Mouse (Mus musculus) brain, adult 2 months (tissue): ENCODE measurements around the gene C1qtnf5.

Source experiments
- DNase-seq: peaks from one replicate; pipeline ENCODE4 v3.0.0; 2011; ENCODE audit warnings: low read depth, low spot score

Gene C1qtnf5

DNA sequence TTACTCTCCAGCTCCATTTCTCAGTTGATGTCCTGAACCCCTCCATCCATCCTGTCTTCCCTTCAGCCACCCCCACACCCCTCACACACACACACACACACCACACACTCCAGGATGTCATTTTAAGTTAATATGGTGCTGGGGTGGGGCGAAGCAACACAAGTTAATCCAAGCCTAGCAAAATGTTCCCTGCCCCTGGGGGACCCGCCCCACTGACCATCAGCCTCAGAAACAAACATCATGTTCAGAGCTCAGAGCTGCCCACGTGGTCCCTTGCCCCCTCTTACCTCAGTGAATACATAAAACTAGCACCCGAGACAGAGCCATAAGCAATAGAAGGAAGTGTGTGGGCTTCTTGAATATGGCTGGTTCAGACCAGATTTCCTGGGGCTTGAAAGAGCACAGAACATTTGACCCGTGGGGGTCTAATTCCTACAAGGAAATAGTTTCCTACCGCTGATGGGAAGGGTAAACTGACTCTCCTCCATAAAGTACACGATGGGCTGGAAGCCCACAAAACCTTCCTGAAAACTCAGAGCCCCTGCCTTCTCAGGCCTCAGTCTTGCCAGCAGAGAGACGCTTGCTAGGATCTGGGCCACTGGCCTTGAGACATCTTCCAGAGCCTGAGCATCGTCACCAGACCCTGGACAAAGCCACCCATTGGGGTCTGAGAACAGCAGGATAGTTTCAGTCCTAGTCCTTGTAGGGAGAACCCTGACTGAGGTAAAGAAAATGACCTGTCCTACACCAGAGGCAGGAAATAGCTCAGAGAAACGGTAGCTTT is 26.9 kb upstream of the C1qtnf5 start:
- no peak for DNase-seq

DNA sequence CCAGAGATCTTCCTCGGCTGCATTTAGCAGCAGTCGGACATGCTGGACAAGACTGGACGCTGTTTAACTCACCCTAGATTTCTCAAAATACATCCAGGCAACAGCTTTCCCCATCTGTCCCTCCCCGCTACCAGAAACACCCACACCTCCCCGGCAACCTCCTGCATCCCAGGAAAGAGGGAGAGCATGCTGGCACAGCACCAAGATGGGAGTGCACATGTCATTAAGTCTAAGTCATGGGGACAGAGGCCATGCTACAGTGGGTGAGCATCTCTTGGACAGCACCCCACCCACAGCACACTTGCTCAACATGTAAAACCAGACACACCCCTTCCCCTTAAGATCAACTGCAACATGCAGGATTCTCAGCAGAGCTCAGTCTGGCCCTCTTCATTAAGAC is 26.1 kb upstream of the C1qtnf5 start:
- DNase-seq: peak; percentile 82

DNA sequence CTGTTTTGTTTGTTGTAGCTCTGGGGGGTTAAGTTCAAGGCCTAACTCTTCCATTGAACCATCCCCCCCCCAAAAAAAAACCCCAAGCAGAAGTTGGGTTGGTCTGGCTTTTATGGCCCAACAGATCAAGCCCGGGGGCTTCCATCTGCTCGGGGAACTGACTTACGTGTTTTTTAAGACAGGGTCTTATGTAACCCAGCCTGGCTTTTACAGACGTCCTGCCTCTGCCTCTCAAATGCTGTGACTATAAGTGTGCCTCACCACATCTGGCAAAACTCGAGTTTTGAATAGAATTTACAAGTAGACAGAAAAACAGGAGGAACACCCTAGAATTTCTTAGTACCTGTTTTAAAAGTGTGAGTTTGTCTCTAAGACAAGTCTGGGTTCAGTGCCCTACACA is 25.5 kb upstream of the C1qtnf5 start:
- no peak for DNase-seq

DNA sequence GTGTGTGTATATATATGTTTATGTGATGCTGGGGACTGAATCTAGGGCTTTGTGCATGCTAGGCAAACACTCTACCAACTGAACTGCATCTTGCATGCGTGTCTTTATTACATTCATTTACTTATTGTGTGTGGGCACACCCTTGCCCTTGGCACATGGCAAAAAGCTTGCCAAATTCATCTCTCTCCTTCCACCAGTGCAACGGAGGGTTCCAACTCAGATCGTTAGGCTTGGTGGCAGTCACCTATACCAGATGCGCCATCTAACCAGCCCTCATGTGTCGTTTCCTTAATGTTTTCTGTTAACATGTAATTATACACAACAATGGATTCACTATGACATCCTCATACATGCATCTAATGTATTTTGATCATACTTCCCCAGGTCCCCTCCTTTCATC is 24.8 kb upstream of the C1qtnf5 start:
- DNase-seq: no peak

DNA sequence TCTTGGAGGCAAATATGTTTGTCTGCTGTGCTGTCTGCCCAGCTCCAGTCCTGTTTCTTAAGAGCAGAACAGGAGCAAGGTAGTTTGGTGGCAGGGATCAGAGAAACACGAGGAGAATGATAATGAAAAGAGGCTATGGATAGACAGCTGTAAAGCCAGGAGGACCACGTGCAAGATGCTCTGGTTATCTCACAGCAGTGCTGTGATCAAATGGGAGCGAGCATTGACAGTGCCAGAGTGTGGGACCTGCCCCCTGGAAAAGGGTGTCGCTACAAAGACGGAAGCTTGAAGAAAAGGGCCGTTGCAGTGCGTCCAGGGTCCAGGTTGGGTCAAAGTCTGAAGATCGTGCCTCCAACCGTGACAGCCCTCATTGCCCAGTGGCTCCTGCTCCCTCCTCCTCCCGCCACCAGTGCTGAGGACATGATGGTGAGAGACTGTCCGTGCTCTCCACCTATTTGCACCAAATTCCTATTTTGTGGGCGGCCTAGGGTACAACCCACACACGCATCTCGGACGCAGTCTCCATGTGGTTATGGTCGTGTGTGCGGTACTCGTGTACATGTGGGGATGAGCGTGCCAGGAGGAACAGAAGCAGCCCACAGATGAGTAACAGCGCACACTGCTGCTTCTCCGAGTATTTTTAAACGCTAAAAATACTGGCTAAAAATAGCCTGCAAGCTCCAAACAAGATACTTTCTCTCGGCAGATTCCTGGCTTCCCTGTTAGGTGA is 23.5 kb upstream of the C1qtnf5 start:
- peak; percentile 94 for DNase-seq

DNA sequence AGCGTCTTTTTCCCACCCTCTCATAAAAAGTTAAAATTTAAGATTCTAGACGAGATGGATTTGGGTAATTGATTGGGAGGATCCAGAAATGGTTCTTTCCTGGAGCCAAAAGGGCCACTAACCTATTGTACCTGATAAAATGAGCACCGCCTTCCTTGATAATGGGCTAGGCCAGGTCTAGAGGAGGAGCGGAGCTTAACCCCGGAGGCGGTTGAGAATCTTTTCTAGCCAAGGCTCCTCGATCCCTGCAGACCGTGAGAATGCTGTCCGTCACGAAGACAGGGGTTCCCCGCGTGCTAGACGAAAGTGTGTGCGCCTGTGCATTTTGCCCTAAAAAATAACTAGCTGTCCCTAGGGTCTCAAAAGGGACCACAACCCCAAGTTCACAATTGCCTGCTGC is 22.8 kb upstream of the C1qtnf5 start:
- DNase-seq: peak; percentile 32

DNA sequence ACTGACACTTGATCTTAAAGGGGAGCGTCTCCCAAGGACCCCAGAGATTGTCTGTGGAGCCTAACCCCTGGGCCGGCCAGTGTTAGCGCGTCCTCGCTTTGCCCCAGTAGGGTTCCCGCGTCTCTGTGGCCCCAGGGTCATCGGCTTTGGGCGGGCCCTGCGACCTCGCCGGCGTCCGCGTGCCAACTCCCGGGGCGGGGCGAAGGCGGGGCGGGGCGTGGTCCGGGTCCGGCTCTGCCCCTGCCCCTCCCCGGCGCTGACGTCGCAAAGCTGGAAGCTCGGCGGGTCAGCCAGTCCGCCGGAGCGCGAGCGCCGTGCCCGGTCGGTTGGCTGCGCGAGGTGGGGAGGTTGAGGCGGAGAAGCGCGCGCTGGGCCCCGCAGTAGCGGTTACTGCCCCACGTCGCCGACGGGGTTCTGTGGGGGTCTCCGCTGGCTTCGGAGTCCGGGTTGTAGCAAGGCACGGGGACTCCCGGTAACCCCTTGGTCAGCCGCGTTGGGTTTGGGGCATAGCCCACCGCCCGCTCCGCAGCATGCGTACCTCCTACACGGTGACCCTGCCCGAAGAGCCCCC is 22.3 kb upstream of the C1qtnf5 start:
- DNase-seq: peak; percentile 96

DNA sequence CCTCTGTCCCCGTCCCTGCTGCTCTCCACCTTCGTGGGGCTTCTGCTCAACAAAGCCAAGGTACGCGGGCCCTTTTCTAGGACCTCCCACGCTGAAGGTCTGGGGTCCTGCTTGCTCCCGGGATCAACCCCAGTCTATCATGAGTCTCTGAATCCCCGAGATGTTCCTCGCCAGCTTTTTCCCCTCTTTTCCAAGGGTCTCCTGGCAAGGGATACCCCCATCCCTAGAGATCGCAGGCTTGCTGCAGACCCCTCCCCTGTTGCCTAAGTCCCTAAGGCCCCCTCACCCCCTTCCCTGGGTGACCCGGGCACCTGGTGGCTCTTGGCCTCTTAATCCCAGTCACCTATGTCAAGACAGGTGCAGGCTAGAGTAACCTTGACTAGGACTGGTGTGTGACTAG is 21.8 kb upstream of the C1qtnf5 start:
- no peak for DNase-seq

DNA sequence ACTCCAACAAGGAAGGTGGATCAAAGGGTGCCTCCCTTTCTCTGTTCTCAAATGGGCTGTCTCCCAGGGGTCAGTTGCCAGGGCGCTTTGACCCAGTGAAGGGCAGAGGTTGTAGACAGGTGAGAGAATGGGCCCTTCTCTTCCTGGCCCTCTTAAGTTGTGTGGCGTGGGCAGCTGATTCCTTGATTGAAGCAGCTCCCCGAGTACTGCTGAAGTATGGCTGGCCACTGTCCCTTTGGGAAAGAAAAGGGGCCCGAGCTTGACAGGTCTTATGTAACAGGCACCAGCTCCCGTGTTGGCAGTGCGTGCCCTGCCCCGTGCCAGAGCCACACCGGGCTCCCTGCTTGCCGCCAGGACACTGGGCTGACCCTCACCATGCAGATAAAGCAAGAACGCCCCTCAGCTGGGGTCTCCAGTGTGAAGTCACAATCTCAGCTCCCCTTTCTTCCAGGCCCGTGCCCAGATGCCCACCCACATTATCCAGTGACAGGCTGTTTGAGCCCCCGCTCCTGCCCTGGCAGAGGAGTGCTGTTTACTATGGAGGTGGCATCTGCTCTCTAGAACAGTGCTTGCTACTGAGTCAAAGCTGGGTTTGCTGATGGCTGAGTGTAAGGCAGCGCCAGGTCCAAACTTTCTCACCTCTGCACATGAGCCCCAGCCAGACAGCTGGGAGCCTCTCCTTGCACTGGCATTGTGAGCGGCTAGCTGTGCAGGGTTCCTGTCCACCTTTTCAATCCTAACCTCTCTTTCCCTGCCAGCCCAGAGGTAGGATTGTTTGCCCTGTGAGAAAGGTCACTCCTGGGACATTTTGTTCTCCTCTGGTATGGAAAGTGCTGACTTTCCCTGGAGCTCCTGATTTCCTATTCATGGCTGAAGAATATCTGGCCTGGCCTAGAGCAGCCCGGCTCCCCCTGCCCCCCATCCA is 21.0 kb upstream of the C1qtnf5 start:
- DNase-seq: peak; percentile 92

DNA sequence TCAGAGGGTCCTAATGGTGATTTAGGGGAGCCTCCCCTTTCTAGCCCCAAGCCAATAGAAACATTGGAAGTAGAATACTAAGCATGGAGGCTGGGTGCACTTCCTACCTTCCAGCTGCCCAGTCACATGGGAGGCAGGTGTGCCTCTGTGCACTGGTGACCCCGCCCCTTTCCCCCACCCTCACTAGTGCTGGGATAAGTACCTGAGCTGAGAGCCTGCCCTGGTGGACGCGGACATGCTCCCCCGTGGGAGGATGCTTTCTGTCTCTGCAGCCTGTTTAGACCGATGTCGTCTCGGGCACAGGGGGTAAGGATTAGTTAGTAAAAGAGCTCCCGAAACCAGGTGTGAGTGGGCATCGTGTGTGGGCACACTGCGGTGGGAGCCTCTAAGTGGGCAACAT is 20.1 kb upstream of the C1qtnf5 start:
- DNase-seq: peak; percentile 67

DNA sequence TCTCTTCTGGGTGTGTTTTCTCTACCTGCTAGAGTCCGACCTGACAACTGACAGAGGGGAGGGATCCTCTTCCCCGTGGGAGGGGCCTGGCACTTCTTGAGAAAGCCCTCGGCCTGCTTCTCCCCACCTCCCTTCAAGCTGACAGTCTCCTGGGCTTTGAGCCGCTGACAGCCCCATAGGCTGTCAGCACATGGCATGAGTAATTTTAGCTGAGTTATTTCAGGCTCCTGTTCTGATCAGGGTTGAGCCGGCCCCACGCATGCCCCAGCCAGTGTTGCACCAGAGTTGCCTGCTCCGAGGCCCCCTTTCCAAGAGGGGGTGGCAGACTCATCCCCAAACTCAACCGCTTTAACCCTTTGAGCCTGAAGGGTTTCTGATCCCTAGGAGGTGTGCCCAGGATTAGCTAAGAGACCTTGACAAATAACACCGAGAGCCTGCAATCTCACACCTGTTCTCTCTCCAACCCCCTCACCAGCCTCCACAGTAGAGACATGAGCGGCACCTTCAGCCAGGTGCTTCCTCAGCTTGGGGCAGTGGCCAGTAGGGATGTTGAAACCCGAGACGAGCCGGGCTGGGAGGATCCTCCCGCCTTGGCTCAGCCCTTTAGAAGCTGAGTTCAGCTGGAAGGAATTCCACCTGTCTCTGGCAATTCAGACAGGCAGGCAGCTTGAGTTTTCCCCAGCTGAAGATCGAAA is 19.1 kb upstream of the C1qtnf5 start:
- DNase-seq: peak; percentile 92

DNA sequence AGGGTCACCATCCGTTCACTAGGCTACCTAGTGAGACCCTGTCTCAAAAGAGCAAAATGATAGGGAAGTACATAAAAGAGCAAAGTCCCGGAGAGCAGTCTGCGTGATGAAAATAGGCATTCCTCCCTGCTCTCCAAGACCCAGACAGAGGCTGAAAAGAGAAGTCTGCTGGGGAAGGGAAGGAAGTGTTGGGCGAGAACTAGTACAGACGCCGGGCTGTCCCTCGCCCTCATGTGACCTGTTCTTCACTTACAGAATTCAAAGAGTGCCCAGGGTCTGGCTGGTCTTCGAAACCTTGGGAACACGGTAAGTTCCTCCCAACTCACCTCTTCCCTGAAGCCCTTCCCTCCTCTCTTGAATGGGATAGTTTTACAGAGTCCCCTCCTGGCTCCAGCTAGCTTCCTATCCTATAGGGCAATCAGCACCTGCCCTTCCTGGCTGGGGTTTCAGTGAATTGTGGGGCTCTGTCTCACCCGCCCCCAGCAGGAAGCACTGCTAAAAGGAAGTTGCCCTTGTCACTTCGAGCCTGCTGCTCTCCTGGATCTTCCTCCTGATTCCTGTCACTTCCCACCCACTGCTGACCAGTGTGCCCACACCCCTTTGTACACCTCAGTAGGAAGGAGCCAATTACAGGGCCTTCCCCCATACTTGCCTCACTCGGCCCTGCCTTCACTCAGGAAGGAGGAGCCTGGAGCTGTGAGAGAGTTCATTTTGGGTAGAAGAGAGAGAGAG is 18.0 kb upstream of the C1qtnf5 start:
- peak; percentile 73 for DNase-seq

DNA sequence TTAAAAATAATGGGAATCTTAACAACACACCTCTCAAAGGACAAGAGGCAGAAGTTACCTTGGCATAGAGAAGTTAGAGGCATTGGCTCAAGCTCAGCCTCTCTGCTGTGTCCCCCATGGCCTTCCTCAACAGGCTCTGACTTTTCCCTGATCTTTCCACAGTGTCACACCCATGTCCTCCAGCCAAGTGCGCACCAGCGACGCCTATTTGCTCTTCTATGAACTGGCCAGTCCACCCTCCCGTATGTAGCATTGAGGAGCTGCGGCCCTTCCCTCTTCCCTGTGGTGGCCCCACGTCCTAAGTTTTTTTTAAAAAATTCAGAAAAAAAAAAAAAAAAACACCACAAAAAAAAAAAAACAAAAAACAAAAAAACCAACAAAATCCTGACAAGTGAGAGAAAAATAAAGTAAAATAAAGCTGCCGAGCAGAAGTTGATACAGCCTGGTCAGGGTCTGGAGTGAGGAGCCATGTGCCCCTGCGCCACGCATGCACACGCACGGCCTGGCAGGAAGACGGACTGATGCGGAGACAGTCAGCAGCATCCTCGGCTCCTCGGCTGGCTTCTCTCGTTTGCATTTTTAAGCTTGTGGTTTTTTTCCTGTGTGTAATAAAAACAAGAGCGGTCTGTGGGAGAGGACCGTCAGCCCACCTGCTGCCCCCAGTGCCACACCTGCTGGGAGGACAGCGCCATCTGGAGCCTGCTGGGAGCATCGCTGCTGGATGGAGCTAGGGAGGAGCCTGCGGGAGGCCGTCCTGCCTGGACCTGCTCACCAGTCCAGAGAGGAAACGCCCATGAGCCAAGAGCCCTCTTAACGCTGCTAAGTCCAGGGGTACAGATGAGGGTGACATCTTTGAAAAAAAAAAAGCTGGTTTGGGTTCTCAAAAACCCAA is 13.2 kb upstream of the C1qtnf5 start:
- peak; percentile 94 for DNase-seq

DNA sequence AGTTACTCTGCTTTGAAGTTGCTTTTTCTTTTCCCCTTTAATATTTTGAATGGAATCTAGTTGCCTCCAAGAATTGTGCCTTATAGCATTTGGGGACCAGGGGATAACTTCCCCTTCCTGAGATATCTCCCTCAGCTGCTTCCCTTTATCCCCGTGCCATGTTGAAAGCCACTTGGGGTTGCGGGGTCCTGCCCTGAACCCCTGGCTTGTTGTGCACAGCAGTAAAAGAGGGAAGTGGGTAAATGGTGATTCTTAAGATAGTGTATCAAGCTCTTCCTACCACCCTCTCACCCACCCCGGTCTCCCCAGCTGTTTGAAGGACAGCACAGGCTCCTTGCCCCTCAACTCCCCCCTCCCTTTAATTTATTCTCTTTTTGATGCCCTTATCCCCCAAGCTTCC is 12.3 kb upstream of the C1qtnf5 start:
- no peak for DNase-seq

DNA sequence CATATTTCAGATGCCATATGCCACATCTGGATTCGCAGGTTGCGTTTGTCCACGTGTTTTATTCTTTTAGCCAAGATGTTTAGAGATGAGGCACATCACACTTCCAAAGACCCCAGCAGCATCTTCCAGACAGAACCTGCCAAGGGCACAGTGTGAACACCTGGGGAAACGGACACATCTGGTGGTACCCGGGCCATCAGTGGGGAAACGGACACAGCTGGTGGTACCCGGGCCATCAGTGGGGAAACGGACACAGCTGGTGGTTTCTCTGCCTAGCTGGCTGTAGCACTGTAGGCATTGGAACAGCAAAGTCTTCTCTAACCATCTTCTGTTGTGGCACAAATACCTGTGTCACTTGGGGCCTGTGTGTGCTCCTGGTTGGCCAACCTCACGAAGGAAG is 11.3 kb upstream of the C1qtnf5 start:
- no peak for DNase-seq

DNA sequence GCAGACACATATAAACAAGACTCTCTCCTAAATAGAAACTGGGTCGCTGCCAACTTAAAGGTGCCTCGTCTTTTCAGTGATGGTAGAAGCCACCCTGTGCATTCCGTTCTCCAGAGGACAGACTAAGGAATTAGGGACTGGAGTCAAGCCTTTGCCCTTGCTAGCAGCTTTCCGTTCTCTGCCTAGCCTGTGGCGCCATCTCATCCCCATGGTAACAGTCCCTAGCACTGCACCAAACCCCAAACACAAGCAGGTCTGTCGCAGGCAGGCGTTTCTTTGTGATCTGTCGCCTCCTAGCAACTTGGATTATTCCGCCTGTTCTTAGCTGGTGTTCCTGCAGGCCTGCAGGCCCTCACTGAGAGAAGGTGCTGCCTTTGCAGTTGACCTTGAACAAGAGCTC is 10.5 kb upstream of the C1qtnf5 start:
- DNase-seq: peak; percentile 88

DNA sequence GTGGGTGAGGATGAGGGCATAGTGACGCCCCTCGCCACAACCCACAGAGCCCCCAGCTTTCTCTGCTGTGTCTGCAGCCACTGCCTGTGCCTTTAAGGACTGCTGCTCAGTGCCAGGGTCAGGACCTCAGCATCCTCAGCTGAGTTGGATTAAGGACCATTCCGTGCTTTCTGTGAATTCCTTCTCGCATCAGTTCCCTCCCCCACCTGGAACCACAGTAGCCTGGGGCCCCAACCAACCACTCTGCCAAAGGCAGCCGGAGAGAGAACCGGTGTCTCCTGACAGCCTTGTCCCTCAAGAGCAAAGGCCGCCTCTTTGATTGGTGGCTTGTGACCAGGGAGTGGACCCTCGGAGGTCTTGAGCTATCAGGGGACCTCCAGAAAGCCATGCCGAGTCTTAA is 5.6 kb upstream of the C1qtnf5 start, which contains the start of gene Mfrp:
Gene Mfrp (plus strand): TSS at position 240 of the 400 bp plus-strand sequence.
- DNase-seq: no peak

DNA sequence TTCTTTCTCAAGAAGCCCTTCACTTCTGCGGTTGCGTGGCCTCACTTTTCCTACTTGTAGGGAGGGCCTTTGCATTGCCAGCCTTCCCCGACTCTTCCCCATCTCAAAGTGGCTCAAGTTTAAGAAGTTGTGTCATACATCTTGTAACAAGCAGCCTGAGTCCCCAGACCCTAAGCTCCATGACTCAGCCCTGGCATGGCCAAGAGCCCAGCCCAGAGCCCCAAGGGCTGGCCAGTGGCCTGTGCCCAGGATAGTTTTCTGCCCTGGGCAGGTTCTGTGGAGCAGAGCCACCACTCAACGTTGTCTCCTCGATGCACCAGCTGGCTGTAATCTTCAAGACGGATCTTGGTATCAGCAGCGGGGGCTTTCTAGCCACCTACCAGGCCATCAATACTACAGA is 2.2 kb upstream of the C1qtnf5 start:
- no peak for DNase-seq

DNA sequence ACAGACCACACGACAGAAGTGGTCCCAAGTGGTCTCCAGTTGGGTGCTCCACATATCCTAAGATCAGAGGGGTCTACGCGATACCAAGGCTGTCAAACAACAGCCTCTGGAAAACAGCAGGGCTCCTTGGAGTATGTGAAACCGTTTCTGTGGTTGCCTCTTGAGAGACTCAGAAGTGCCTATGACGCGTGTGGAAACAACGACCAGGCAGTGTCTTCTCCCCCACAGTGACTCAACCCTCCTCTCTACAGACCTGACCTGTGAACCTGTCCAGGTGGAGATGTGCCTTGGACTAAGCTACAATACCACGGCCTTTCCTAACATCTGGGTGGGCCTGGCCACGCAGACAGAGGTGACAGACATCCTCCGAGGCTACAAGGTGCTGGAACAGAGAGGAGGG is 1.3 kb upstream of the C1qtnf5 start:
- no peak for DNase-seq
